Mouse (Mus musculus): Measurements from ENCODE around the gene Hpgd. TPM values are rescaled to one million over a fixed set of nuclear protein-coding genes. Genes with fewer than 3 reads are reported as not detected.

The Hpgd gene
- polyA plus RNA-seq, 1 experiment from 2014 or later, result 41.4 TPM

DNA sequence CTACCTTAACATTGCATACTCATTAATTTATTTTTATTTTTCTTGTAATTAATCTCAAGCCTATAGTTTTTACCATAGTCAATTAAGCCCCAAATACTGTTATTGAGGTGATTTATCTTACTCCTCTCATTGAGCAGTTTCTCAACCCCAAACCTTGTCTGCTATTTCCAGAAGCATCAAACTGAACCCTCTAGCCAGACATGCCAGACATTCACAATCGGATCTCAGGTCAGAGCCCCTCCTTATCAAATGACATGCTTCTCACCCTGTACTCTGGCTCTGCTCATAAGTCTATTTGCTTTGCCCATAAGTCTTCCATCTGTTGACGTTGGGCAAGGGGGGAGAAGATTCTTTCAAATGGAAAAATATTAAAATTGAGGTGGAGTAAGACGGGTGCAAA is 33.3 kb downstream of the Hpgd start:
- ATAC-seq (ENCODE audit: insufficient number of reproducible peaks, low FRiP score, low TSS enrichment, low read depth), result no peak
- Histone ChIP-seq H3K4me3 (replicated peaks) (no peak overlapping the region), H3K27ac (replicated peaks) (no peak overlapping the region), H3K9ac (no peak overlapping the region), H3K9me3 (replicated peaks) (no peaks in the 10 kb centered on the region), H3K36me3 (no peaks in the 10 kb centered on the region), H3K4me1 (0 out of 2 replicates have a peak, but pooled peaks cover 3% of the 10 kb centered on the region), H3K4me2 (replicated peaks) (no peak overlapping the region), H3K27me3 (no peaks in the 10 kb centered on the region)
- WGBS, result 25% methylated on average over 3 of the region's 3 CpGs

DNA sequence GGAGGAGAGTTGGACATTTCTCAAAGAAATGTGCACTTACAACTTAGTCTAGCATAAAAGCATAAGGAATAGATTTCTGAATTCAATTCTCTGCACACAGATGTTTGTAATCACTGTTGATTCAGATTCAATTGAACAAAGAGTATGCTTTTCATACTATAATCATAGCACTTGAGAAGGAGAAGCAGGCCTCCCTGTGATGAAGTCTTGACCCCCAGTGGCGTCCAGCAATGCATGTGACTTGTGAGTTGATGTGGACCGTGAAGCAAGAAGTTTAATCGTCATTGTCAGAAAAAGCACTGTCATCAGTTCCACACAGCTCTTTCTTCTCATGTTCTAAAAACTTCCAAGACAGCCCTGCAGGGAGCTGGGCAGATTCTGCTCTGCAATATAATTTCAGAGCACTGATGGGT is 33.8 kb downstream of the Hpgd start:
- H3K27ac ChIP-seq (replicated peaks), result peak overlapping the region; percentile 31; the same call in 1 of the 2 replicates
- H3K9me3 ChIP-seq (replicated peaks), result no peaks in the 10 kb centered on the region
- H3K4me1 ChIP-seq, result 0 out of 2 replicates have a peak, but pooled peaks cover 3% of the 10 kb centered on the region
- H3K27me3 ChIP-seq, result no peaks in the 10 kb centered on the region
- ATAC-seq (ENCODE audit: insufficient number of reproducible peaks, low FRiP score, low TSS enrichment, low read depth), result peak; percentile 57; the same call in 1 of the 2 replicates
- WGBS, result 30% methylated on average over 3 of the region's 3 CpGs
- H3K4me2 ChIP-seq (replicated peaks), result no peak overlapping the region
- no peaks in the 10 kb centered on the region for H3K36me3 ChIP-seq
- H3K4me3 ChIP-seq (replicated peaks), result no peak overlapping the region
- no peak overlapping the region for H3K9ac ChIP-seq

DNA sequence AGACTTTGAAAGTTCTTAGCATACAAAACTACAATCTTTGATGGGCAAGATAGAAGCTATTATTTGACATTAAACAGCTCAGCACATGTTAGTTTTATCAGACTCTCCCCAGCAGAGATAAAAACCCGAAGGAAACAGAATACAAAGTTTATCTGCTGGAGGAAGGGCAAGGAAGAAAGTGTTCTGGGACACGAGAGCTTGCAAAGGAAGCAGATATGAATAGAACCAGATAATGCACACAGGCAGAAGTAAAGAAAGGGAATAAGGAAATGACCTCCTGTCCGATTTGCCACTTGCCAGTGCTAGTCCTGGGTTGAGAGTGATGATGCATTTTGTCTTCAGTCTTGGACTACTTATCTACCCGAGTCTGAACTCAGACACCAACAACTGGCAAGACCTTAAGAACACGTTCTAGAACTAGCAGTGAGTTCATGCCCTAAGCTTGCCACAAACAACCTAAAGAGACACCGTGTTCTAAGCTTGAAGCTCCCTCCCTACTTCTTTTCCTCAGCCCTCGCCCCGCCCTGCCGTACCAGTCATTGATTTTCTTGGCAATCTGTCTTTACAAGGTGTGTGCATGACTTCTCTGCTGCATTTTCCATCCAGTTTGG is 41.1 kb downstream of the Hpgd start:
- no peak overlapping the region for H3K9ac ChIP-seq
- no peaks in the 10 kb centered on the region for H3K9me3 ChIP-seq (replicated peaks)
- H3K4me1 ChIP-seq, result no peaks in the 10 kb centered on the region
- H3K4me3 ChIP-seq (replicated peaks), result no peak overlapping the region
- no peaks in the 10 kb centered on the region for H3K36me3 ChIP-seq
- H3K27ac ChIP-seq (replicated peaks), result no peak overlapping the region
- ATAC-seq (ENCODE audit: insufficient number of reproducible peaks, low FRiP score, low TSS enrichment, low read depth), result no peak
- no peaks in the 10 kb centered on the region for H3K27me3 ChIP-seq
- 76% methylated on average over 9 of the region's 9 CpGs for WGBS
- H3K4me2 ChIP-seq (replicated peaks), result no peak overlapping the region

DNA sequence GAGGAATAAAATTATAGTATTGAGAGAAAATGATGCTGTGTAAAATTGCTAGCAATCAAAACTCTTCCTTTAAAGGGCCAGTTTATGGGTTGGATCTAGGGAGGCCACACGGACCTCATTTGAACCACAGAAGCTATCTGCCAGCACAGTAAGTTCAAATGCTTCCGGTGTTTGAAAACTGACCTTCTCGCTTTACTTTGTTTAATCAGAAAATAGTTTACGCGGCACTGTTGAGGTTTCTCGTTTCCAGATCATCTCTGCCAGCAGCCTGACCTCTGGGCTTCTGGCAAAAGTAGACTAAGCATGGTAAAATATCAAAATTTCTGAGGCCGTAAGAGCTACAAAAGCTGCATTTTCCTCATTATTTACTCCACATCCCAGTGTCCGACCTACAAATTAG is 42.4 kb downstream of the Hpgd start:
- 51% methylated on average over 8 of the region's 8 CpGs for WGBS
- no peak for ATAC-seq (ENCODE audit: insufficient number of reproducible peaks, low FRiP score, low TSS enrichment, low read depth)
- Histone ChIP-seq H3K4me3 (replicated peaks) (no peak overlapping the region), H3K27me3 (no peaks in the 10 kb centered on the region), H3K4me2 (replicated peaks) (no peak overlapping the region), H3K9ac (no peak overlapping the region), H3K9me3 (replicated peaks) (no peaks in the 10 kb centered on the region), H3K4me1 (no peaks in the 10 kb centered on the region), H3K27ac (replicated peaks) (no peak overlapping the region), H3K36me3 (no peaks in the 10 kb centered on the region)

DNA sequence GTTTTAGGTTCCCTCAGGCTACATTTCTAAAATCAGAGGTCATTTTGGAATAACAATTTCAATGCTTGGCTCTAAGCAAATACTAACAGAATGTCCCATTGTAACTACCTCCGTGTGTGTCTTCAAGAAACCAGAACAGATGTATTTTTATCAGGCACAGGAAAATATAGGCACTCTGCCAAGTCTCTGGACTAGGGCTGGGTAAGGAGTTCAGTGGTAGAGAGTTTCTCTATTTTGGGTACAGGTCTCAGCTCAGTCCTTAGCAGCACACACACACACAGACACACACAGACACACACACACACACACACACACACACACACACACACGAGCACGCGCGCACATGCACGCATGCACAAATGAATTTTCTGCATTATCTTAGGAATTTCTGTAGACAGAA is 49.1 kb downstream of the Hpgd start:
- ATAC-seq (ENCODE audit: insufficient number of reproducible peaks, low FRiP score, low TSS enrichment, low read depth), result no peak
- Histone ChIP-seq H3K4me2 (replicated peaks) (no peak overlapping the region), H3K4me1 (no peaks in the 10 kb centered on the region; the same call in 1 of the 2 replicates), H3K27ac (replicated peaks) (no peak overlapping the region), H3K36me3 (no peaks in the 10 kb centered on the region), H3K9ac (no peak overlapping the region), H3K9me3 (replicated peaks) (no peaks in the 10 kb centered on the region), H3K27me3 (no peaks in the 10 kb centered on the region), H3K4me3 (replicated peaks) (no peak overlapping the region)
- 69% methylated on average over 6 of the region's 6 CpGs for WGBS

DNA sequence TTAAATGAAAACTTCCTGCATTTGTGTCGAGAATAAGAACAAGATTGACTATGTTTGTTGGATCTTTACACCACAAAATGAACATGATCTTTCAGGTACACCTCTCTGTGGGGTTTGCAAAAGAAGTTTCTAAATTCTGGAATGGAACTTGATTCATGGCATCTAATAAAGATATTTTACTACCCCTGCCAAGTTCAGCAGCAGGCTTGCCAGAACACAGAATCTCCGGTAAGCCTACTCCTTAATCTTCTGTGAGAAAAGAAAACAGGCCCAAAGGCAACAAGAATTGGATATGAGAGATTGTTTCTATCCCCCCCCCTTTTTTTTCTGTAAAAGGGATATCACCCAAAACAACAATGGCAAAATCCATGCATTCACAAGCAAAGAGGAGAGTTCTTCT is 49.6 kb downstream of the Hpgd start:
- Histone ChIP-seq H3K36me3 (no peaks in the 10 kb centered on the region), H3K4me2 (replicated peaks) (no peak overlapping the region), H3K9me3 (replicated peaks) (no peaks in the 10 kb centered on the region), H3K9ac (no peak overlapping the region), H3K4me1 (no peaks in the 10 kb centered on the region; the same call in 1 of the 2 replicates), H3K4me3 (replicated peaks) (no peak overlapping the region), H3K27me3 (no peaks in the 10 kb centered on the region), H3K27ac (replicated peaks) (no peak overlapping the region)
- 35% methylated on average over 2 of the region's 2 CpGs for WGBS
- ATAC-seq (ENCODE audit: insufficient number of reproducible peaks, low FRiP score, low TSS enrichment, low read depth), result no peak

DNA sequence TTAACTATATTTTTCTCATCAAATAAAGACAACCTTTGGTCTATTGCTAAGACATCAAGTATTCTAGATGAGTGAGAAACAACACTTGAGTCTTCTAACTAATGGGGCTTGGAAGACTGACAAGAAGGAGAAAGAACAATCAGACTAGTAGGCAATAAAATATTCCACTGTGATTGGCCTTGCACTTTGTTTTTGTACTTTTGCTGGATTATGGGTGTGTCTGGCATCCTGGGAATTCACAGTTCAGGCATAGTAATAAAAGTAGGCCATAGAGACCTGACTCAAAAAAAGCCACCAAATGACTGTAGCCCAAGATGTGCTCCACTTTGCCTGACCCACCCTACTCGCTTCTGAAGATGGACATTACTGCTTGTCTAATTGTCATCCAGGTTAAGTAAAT is 50.0 kb downstream of the Hpgd start:
- no peaks in the 10 kb centered on the region for H3K9me3 ChIP-seq (replicated peaks)
- no peaks in the 10 kb centered on the region for H3K36me3 ChIP-seq
- H3K27me3 ChIP-seq, result no peaks in the 10 kb centered on the region
- no peaks in the 10 kb centered on the region; the same call in 1 of the 2 replicates for H3K4me1 ChIP-seq
- H3K4me2 ChIP-seq (replicated peaks), result no peak overlapping the region
- 78% methylated on average over 1 of the region's 1 CpGs for WGBS
- H3K4me3 ChIP-seq (replicated peaks), result no peak overlapping the region
- no peak for ATAC-seq (ENCODE audit: insufficient number of reproducible peaks, low FRiP score, low TSS enrichment, low read depth)
- H3K9ac ChIP-seq, result no peak overlapping the region
- H3K27ac ChIP-seq (replicated peaks), result no peak overlapping the region

DNA sequence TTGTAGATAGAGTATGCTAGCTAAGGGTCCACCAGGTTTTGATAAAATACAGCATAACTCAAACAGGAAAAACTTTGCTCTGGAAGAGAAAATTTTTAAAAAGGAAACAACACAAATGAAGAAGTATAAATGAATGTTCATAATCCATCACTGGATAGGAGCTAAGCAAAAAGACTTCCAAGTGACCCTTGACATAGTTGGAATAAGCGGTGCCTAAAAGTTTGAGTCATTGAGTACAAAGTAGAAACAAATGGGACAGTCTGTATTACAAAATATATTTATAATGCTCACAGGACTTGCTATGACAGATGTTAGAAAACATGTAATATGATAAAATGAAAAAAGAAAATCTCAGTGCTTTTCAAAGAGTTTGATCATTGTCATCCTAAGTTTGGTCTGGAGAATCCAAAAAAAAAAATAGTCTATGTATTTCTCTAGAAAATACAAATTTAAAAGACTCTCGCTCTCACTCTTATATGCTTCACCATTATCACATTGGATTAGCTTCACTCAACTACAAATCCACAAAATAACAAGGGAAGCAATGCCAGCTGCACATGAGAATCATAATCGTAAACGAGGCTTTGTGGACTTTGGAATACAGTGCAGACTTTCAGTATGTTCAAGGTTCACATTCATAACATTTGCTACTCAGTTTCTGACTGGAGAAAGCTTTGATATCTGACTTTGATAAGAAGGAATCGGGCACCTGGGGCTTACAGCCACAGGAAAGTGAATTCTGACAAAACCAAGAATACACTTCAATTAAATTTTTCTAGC is 51.4 kb downstream of the Hpgd start:
- Histone ChIP-seq H3K27me3 (no peaks in the 10 kb centered on the region), H3K4me2 (replicated peaks) (no peak overlapping the region), H3K36me3 (no peaks in the 10 kb centered on the region), H3K27ac (replicated peaks) (no peak overlapping the region), H3K9ac (no peak overlapping the region), H3K4me3 (replicated peaks) (no peak overlapping the region), H3K4me1 (no peaks in the 10 kb centered on the region; the same call in 1 of the 2 replicates), H3K9me3 (replicated peaks) (no peaks in the 10 kb centered on the region)
- WGBS, result 82% methylated on average over 5 of the region's 5 CpGs
- no peak for ATAC-seq (ENCODE audit: insufficient number of reproducible peaks, low FRiP score, low TSS enrichment, low read depth)

DNA sequence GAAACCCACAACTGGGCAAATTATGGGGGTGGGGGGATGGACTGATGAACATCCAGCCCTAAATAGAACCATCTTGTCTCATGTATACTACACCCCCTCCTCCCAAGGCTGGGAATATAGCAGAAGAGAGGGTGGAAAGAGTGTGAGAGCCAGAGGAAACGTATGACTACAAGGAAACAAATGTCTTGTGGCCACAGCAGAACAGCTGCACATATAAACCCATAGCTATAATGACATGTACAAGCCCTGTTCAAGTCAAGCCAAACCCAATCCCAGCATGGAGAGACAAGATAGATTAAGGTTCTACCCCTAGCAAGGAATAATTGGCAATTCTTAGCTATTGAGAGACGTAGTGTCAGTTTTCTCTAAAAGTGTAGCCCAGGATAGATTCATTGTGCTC is 68.8 kb downstream of the Hpgd start:
- Histone ChIP-seq H3K4me3 (replicated peaks) (no peak overlapping the region), H3K36me3 (no peaks in the 10 kb centered on the region), H3K4me2 (replicated peaks) (no peak overlapping the region), H3K9ac (no peak overlapping the region), H3K27ac (replicated peaks) (no peak overlapping the region), H3K4me1 (no peaks in the 10 kb centered on the region), H3K27me3 (no peaks in the 10 kb centered on the region), H3K9me3 (replicated peaks) (no peaks in the 10 kb centered on the region)
- no peak for ATAC-seq (ENCODE audit: insufficient number of reproducible peaks, low FRiP score, low TSS enrichment, low read depth)
- WGBS, result 73% methylated on average over 2 of the region's 2 CpGs
